Mouse (Mus musculus) thymus, postnatal 36 days (tissue): ENCODE measurements around the gene Pde4d.

ENCODE experiments used
- DNase-seq, 2 experiments: peaks; one replicate each; pipeline ENCODE4 v3.0.0; 2022; ENCODE audit warnings: mixed read lengths in 2 of 2

The Pde4d gene

GRCm38 (mm10) chr13:109677047-109677446, 1227.3 kb downstream of the Pde4d start:
- DNase-seq, result no peak

- no peak for DNase-seq
Observed at GRCm38 (mm10) chr13:109677617-109678016, 1227.9 kb downstream of the Pde4d start.

GRCm38 (mm10) chr13:109678991-109679390, 1229.2 kb downstream of the Pde4d start:
- DNase-seq, result no peak

DNA sequence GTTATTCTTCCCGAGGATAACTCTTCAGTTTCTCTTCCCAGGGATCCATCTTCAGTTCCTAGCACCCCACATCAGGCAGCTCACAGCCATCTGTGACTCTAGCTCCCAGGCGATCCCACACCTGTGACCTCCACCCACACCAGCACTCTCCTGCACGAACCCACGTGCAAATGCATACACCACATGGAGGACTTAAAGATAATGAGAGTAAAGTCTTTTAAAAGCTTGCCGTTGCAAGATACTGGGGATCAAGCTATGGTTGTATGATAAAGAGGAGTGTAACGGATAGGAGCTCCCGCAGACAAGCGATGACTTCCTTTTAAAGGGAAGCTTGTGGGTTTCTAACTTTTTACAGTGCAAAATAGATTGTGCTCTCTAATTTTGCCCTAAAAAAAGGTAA, 1230.5 kb downstream of the Pde4d start:
- DNase-seq, result no peak

- DNase-seq, result no peak
Observed at GRCm38 (mm10) chr13:109681699-109682293, 1232.0 kb downstream of the Pde4d start.

DNA sequence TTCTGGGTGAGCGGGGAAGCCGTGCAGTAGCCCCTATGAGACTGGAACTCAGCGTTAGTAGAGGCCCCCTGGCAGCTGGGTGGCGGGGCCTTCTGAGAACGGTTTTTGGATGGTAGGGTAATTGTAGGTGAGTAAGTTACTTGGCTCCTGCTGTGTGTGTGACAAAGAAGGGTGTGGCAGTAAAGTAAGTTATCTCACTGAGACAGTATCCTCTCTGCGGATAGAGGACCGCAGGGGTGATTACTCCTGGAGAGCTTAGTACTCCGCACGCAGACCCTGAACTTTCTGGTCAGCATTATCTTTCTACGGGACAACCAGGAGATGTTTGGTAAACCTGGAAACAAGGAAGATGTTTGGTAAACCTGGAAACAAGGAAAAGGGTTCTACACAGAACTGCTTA, 1233.3 kb downstream of the Pde4d start:
- no peak for DNase-seq

DNA sequence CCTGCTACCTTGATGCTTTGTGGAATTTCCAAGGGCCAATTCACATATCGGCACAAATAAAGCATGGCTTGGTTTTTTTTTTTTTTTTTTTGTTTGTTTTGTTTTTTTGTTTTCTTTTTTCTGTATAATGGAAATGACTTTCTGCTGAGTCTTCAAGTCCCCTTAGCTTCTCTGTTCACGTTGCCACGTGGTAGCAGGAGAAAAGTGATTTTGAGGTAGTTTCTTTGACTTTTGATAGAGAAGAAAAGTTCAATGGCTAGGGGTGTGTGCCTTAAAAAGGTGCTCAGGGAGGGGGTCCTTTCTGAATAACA, 1235.2 kb downstream of the Pde4d start:
- no peak for DNase-seq

GRCm38 (mm10) chr13:109685296-109686115, 1235.8 kb downstream of the Pde4d start:
- DNase-seq, result peak; percentile 18 to 36

- no peak for DNase-seq
Observed at GRCm38 (mm10) chr13:109686116-109686876, 1236.5 kb downstream of the Pde4d start.

- DNase-seq, result no peak
Observed at GRCm38 (mm10) chr13:109686906-109687305, 1237.2 kb downstream of the Pde4d start.

DNA sequence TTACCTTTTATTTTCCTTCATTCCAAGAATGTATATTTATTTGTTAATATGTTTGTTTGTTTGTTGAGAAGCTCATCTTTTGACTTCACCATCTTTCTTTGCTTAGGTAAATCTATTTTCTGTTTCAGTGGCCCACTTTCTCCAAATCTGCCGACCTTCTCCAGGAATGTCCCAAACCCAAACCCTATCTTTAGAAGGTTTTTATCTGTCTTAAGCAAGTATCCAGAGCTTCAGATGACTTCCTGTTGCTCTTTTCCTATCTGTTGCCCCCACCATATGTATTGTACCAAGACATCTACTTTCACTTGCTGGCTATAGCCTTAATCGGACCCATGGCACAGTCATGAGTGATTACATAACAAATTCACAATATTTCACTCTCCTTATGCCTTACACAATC, 1238.4 kb downstream of the Pde4d start:
- DNase-seq, result no peak

- no peak for DNase-seq
Observed at GRCm38 (mm10) chr13:109689176-109689575, 1239.4 kb downstream of the Pde4d start.

- DNase-seq, result no peak
Observed at GRCm38 (mm10) chr13:109690558-109690957, 1240.8 kb downstream of the Pde4d start.

DNA sequence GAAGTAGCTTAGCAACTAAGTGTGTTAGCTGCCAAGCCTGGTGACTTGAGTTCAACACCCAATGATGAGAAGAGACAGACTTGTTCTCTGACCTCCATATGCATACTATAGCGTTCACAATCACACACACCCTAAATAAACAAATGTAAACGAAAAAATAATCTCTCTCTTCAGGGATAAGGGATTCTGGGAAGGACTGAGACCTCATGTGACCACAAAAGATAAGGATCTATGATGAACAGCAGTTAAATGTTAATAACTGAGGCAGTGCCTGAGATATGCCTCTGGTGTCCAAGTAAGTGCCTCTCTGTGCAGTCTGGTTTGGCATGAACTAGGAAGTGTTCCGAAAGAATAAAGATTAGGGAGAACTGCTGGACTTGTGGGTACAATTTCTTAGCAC, 1243.1 kb downstream of the Pde4d start:
- DNase-seq, result no peak

- no peak for DNase-seq
Observed at GRCm38 (mm10) chr13:109693769-109694168, 1244.0 kb downstream of the Pde4d start.

DNA sequence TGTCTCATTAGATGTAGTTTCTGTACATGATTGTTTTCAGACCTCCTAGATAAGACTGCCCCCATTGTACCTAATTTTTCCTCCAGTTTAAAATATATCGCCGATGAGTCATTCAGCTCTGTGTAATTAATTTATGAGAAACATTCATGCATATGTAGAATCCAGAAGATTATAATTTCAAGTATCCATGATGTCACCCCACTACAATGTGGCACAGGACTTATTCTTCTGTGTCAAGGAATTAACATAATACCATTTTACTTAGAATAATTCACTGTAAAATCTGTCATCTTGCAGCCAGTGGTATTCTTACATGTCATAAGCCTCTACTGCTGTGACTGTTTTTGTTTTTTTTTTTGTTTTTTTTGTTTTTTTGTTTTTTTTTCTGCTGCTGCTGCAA, 1244.5 kb downstream of the Pde4d start:
- DNase-seq, result no peak

DNA sequence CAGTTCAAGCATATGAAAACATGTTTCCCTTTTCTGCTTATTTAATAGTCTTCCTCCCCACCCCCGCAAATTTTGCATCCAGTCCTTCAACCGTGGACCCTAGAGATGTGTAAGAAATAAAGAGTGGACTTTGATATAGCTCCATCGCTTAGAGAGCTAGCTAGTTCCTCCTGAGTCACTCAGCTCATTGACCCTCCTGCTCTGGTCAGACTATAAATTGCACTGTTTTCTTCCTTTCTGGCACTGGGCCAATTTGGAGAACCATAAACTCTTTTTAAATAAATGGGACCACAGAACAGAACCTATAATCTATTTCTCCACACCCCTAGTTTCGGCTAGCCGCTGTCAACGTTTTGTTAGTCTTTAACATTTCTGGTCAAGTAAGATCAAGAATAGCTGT, 1245.3 kb downstream of the Pde4d start:
- DNase-seq, result no peak

GRCm38 (mm10) chr13:109706141-109706540, 1256.4 kb downstream of the Pde4d start:
- DNase-seq, result no peak

- no peak for DNase-seq
Observed at GRCm38 (mm10) chr13:109706579-109706978, 1256.8 kb downstream of the Pde4d start.

DNA sequence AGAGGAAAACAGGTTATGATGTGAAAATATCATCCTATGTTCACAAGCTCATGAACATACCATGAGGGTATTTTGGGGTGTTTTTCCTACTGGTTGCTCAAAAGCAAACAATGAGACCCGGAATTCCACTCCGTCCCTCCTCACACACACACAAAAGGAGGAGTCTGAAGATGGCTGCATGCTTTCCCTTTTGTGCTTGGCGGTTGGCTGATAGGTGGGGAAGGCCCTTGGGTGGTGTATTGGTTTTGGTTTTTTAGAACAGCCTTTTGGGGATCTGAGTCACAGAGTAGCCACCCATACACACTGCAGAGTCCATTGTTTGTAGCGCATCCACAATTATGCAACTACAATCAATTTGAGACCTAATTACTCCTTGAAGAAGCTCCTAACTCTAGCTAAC, 1257.4 kb downstream of the Pde4d start:
- DNase-seq, result no peak

GRCm38 (mm10) chr13:109708326-109708725, 1258.6 kb downstream of the Pde4d start:
- no peak for DNase-seq

DNA sequence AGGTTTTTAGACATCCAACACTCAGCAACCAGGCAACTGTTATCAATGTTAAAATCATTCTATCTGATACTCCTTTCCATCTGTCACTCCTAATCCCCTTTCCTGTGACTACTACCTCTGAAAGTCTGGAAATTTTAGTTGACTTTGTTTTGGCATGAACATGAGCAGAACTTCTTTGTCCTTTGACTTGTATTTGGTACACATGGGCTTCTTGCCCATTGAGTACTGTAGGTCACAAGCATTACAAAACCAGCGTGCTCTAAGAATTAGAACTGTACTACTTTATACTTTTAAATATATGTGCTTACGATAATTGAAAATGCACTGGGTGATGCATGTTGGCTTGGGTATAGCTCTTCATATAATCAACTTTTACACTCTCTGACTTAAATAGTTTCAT, 1264.8 kb downstream of the Pde4d start:
- DNase-seq, result no peak

- no peak for DNase-seq
Observed at GRCm38 (mm10) chr13:109715321-109715720, 1265.6 kb downstream of the Pde4d start.

GRCm38 (mm10) chr13:109720127-109720713, 1270.5 kb downstream of the Pde4d start:
- no peak for DNase-seq
